Mouse (Mus musculus): ENCODE data around the gene Ciao2b. TPM values are rescaled to one million over a fixed set of nuclear protein-coding genes. Genes with fewer than 3 reads are reported as not detected.

Gene Ciao2b
- polyA plus RNA-seq, 1 experiment from 2014 or later: 154 TPM

GRCm38 (mm10) chr8:104606329-104606728, 35.4 kb downstream of the Ciao2b start:
- Histone ChIP-seq H3K27ac (ENCODE audit: low read depth, low read length) (no peak overlapping the region), H3K27me3 (replicated peaks; ENCODE audit: control insufficient read depth, insufficient read depth, low read length) (no peaks in the 10 kb centered on the region), H3K4me1 (ENCODE audit: control insufficient read depth, insufficient read depth, low read length) (no peaks in the 10 kb centered on the region), H3K4me3 (ENCODE audit: low read depth, low read length) (no peak overlapping the region), H3K9ac (ENCODE audit: low read length) (no peak overlapping the region), H3K9me3 (replicated peaks; ENCODE audit: control insufficient read depth, low read length) (no peaks in the 10 kb centered on the region), H3K4me2 (ENCODE audit: low read length) (no peak overlapping the region), H3K36me3 (ENCODE audit: control insufficient read depth, insufficient read depth, low read length) (no peaks in the 10 kb centered on the region)
- ATAC-seq: no peak
- 52% methylated on average over 6 of the region's 6 CpGs for WGBS
- no peak for DNase-seq (ENCODE audit: low spot score)

DNA sequence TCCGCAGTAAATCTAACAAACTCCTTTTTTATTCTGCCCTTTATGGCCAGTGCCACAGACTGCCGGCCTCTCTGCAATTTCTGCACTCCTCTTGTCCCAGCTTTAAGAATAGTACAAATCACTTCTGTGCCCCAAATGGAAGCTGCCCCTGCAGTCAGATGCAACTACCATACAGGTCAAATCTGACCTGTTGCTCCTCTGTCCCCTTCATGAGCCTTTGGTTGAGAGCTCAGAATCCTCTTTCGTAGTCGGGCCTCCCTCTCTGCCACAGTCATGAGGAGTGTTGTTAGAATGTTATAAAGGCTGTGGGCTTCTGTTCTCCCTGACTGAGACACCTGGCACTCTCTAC, 38.5 kb downstream of the Ciao2b start:
- no peaks in the 10 kb centered on the region for H3K4me1 ChIP-seq (ENCODE audit: control insufficient read depth, insufficient read depth, low read length)
- WGBS: 71% methylated on average over 4 of the region's 4 CpGs
- no peak overlapping the region for H3K27ac ChIP-seq (ENCODE audit: low read depth, low read length)
- no peak overlapping the region for H3K4me2 ChIP-seq (ENCODE audit: low read length)
- H3K9ac ChIP-seq (ENCODE audit: low read length): no peak overlapping the region
- H3K36me3 ChIP-seq (ENCODE audit: control insufficient read depth, insufficient read depth, low read length): no peaks in the 10 kb centered on the region
- DNase-seq (ENCODE audit: low spot score) (no peak), ATAC-seq (no peak)
- no peaks in the 10 kb centered on the region for H3K27me3 ChIP-seq (replicated peaks; ENCODE audit: control insufficient read depth, insufficient read depth, low read length)
- H3K9me3 ChIP-seq (replicated peaks; ENCODE audit: control insufficient read depth, low read length): no peaks in the 10 kb centered on the region
- H3K4me3 ChIP-seq (ENCODE audit: low read depth, low read length): no peak overlapping the region

DNA sequence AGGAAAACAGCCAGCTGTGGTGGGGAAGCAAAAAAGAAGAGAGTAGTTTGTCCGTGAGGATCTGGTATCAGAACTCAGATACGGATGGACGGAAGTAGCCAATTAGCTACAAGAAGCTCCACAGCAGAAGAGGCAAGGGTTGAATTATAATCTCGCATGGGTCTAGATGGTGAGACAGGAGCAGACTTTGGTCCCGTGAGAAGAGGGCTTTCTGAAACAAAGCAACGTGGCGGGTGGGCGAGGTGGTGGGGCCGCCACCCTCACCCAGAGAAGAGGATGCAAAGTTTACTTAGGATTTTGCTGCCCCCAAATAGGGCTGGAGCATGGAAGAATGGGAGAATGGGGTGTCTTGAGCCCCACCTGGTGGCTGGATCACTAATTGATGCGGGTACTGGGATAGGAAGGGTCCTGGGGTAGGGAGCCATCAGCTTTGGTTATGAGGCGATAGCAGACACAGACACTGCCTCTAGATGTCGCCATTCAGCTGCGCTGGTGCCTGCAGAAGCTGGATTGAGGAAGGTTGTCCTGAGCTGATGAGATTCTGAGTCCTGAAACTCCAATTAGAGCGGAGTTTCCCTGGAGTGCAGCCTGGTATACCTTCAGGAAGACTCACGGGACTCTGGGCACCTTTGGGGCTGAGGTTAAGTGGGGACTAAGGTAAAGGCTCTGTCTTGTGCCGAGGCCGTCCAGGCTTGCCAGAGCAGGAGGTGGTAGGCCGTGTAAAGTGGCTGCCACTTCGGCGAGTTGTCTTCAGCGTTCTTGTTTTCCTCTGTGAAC, 39.1 kb downstream of the Ciao2b start:
- DNase-seq (ENCODE audit: low spot score) (peak; percentile 95), ATAC-seq (peak; percentile 94)
- Histone ChIP-seq H3K9me3 (replicated peaks; ENCODE audit: control insufficient read depth, low read length) (no peaks in the 10 kb centered on the region), H3K4me1 (ENCODE audit: control insufficient read depth, insufficient read depth, low read length) (no peaks in the 10 kb centered on the region), H3K27me3 (replicated peaks; ENCODE audit: control insufficient read depth, insufficient read depth, low read length) (no peaks in the 10 kb centered on the region), H3K4me2 (ENCODE audit: low read length) (peak overlapping the region; percentile 48), H3K27ac (ENCODE audit: low read depth, low read length) (no peak overlapping the region), H3K4me3 (ENCODE audit: low read depth, low read length) (peak overlapping the region; percentile 14; the same call in 1 of the 2 replicates), H3K36me3 (ENCODE audit: control insufficient read depth, insufficient read depth, low read length) (no peaks in the 10 kb centered on the region), H3K9ac (ENCODE audit: low read length) (no peak overlapping the region)
- 17% methylated on average over 21 of the region's 21 CpGs for WGBS

DNA sequence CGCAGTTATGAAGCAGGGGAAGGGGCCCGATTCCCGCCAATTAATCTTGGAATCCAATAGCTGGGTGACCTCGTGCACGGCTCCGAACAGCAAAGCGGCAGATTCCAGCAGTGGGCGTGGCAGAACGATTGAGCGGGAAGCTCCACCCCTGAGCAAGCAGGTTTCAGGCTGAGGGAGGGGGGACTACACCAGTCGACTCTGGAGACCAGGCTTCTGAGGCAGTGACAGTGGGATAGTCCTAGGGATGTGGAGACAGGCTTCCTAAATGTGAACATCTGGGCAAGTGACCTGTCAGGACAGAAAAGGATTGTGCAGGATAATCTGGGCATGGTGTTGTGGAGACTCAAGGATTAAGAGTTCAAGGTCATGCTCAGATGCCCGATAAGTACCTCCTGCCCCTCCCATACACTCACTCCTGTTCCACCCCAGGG, 39.8 kb downstream of the Ciao2b start:
- ATAC-seq (peak; percentile 25), DNase-seq (ENCODE audit: low spot score) (no peak)
- H3K36me3 ChIP-seq (ENCODE audit: control insufficient read depth, insufficient read depth, low read length): no peaks in the 10 kb centered on the region; the same call in 1 of the 2 replicates
- no peaks in the 10 kb centered on the region for H3K4me1 ChIP-seq (ENCODE audit: control insufficient read depth, insufficient read depth, low read length)
- H3K27ac ChIP-seq (ENCODE audit: low read depth, low read length): no peak overlapping the region
- H3K9me3 ChIP-seq (replicated peaks; ENCODE audit: control insufficient read depth, low read length): no peaks in the 10 kb centered on the region
- peak overlapping the region; percentile 14; the same call in 1 of the 2 replicates for H3K4me3 ChIP-seq (ENCODE audit: low read depth, low read length)
- H3K9ac ChIP-seq (ENCODE audit: low read length): no peak overlapping the region
- WGBS: under 1% methylated on average over 12 of the region's 12 CpGs
- peak overlapping the region; percentile 48 for H3K4me2 ChIP-seq (ENCODE audit: low read length)
- no peaks in the 10 kb centered on the region for H3K27me3 ChIP-seq (replicated peaks; ENCODE audit: control insufficient read depth, insufficient read depth, low read length)

DNA sequence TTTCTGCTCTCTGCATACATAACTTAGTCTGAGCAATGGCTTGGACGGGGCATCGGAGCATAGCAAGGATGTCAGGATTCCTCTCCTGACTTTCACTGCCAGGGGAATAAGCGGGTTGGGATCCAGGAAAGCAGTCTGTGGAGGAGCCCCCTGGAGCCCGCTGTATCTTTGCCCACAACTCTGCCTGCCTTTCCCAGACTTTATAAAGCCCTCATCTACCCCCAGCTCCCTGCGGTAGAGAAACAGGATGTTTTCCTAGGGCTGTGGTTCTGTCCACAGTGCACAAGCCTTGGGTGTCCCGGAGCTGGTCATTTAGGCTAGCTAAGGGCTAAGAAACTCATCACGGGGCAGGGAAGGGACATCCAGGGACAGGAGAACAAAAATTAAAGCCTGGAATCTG, 40.4 kb downstream of the Ciao2b start:
- H3K4me3 ChIP-seq (ENCODE audit: low read depth, low read length): no peak overlapping the region
- no peaks in the 10 kb centered on the region for H3K9me3 ChIP-seq (replicated peaks; ENCODE audit: control insufficient read depth, low read length)
- peaks cover 2% of the 10 kb centered on the region; the same call in 1 of the 2 replicates for H3K36me3 ChIP-seq (ENCODE audit: control insufficient read depth, insufficient read depth, low read length)
- H3K4me2 ChIP-seq (ENCODE audit: low read length): no peak overlapping the region
- DNase-seq (ENCODE audit: low spot score) (no peak), ATAC-seq (no peak)
- no peak overlapping the region for H3K27ac ChIP-seq (ENCODE audit: low read depth, low read length)
- H3K9ac ChIP-seq (ENCODE audit: low read length): no peak overlapping the region
- WGBS: 37% methylated on average over 7 of the region's 7 CpGs
- no peaks in the 10 kb centered on the region for H3K4me1 ChIP-seq (ENCODE audit: control insufficient read depth, insufficient read depth, low read length)
- no peaks in the 10 kb centered on the region for H3K27me3 ChIP-seq (replicated peaks; ENCODE audit: control insufficient read depth, insufficient read depth, low read length)

DNA sequence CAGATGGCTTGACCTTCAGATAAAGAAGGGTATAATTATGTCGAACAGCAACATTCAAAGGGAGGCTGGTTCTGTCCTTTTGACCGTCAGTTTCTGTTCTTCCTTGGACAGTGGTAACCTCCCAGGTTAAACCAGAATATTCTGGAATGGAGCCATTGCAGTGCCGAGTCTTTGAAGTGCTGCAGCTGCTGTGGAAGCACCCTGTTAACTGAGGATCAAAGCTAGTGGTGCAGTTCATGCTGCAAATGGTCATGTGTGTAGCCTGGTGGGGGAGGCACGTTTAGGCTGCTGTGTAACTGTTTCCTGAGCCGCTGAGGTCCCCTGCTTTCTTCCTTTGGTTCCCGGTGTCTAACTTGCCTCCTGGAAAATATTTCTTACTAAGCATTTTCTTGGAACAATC, 43.3 kb downstream of the Ciao2b start:
- H3K27me3 ChIP-seq (replicated peaks; ENCODE audit: control insufficient read depth, insufficient read depth, low read length): no peaks in the 10 kb centered on the region
- WGBS: 72% methylated on average over 6 of the region's 6 CpGs
- no peaks in the 10 kb centered on the region for H3K9me3 ChIP-seq (replicated peaks; ENCODE audit: control insufficient read depth, low read length)
- DNase-seq (ENCODE audit: low spot score): peak; percentile 22
- no peak overlapping the region for H3K4me2 ChIP-seq (ENCODE audit: low read length)
- H3K27ac ChIP-seq (ENCODE audit: low read depth, low read length): no peak overlapping the region
- H3K4me1 ChIP-seq (ENCODE audit: control insufficient read depth, insufficient read depth, low read length): no peaks in the 10 kb centered on the region
- H3K4me3 ChIP-seq (ENCODE audit: low read depth, low read length): no peak overlapping the region
- ATAC-seq: no peak
- H3K36me3 ChIP-seq (ENCODE audit: control insufficient read depth, insufficient read depth, low read length): peaks cover 30% of the 10 kb centered on the region
- H3K9ac ChIP-seq (ENCODE audit: low read length): no peak overlapping the region

GRCm38 (mm10) chr8:104597656-104598055, 44.1 kb downstream of the Ciao2b start:
- no peak overlapping the region for H3K4me2 ChIP-seq (ENCODE audit: low read length)
- no peak overlapping the region for H3K27ac ChIP-seq (ENCODE audit: low read depth, low read length)
- 80% methylated on average over 6 of the region's 6 CpGs for WGBS
- ATAC-seq (no peak), DNase-seq (ENCODE audit: low spot score) (no peak)
- peaks cover 31% of the 10 kb centered on the region for H3K36me3 ChIP-seq (ENCODE audit: control insufficient read depth, insufficient read depth, low read length)
- H3K9me3 ChIP-seq (replicated peaks; ENCODE audit: control insufficient read depth, low read length): no peaks in the 10 kb centered on the region
- no peak overlapping the region for H3K9ac ChIP-seq (ENCODE audit: low read length)
- no peaks in the 10 kb centered on the region for H3K4me1 ChIP-seq (ENCODE audit: control insufficient read depth, insufficient read depth, low read length)
- no peaks in the 10 kb centered on the region for H3K27me3 ChIP-seq (replicated peaks; ENCODE audit: control insufficient read depth, insufficient read depth, low read length)
- no peak overlapping the region for H3K4me3 ChIP-seq (ENCODE audit: low read depth, low read length)

DNA sequence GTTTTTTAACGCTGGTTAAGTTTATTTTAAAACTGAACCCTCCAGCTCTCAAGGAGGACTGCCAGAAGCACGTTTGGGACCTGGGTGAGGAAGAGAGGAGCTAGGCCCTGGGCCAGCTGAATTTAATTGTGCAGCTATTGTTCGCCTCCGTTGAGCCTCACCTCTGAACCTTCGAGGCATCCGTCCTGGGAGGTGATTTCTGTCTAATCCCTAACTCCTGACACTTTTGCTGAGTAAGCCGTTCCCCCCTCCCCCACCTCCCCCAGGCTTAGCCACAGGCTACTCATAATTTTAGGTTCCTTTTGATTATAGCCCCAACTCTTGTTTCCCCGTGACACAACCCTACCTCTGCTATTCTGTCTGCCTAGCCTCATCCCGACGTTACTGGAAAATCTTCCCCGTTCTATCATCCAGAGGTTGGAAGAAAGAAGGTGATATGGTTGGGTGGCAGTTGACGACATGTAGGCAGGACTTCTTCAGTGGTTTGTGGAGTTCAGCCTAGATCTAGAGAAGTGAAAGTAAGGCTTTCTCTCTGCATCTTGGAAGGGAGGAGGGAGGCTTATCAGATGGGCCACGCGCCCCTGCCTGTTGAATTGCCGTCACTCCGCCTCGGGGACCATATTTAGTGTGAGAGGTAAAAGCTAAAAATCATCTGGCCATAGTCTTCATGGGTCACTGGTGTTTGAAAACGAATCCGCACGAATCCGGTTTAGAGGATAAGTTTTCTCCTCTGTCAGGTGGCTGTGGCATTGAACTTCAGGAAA, 45.8 kb downstream of the Ciao2b start:
- Histone ChIP-seq H3K27ac (ENCODE audit: low read depth, low read length) (no peak overlapping the region), H3K4me1 (ENCODE audit: control insufficient read depth, insufficient read depth, low read length) (peaks cover 9% of the 10 kb centered on the region), H3K9me3 (replicated peaks; ENCODE audit: control insufficient read depth, low read length) (no peaks in the 10 kb centered on the region), H3K4me2 (ENCODE audit: low read length) (no peak overlapping the region), H3K36me3 (ENCODE audit: control insufficient read depth, insufficient read depth, low read length) (peaks cover 31% of the 10 kb centered on the region), H3K4me3 (ENCODE audit: low read depth, low read length) (no peak overlapping the region), H3K27me3 (replicated peaks; ENCODE audit: control insufficient read depth, insufficient read depth, low read length) (no peaks in the 10 kb centered on the region), H3K9ac (ENCODE audit: low read length) (no peak overlapping the region)
- 83% methylated on average over 21 of the region's 21 CpGs for WGBS
- ATAC-seq (no peak), DNase-seq (ENCODE audit: low spot score) (no peak)
